ENCODE assay signal across 19 mouse cellular contexts in the genomic region with DNA sequence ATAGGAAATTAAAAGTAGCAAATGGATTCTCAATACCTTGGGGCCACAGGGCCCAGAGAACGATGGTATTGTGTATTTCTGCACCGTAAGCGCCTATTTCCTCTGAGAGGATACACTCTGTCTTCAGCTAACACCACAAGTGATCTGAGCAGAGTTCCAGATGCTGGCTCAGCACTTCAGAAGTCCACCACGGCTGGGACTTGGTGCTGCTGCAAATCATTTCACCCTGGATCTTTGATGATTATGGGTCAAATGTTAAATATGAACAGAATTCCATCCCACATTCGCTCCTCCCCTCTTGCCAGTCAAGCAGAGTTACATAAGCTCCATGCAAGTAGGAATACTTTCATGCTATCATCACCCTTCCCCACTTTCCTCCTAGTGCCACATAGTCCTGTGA.
"Had no signal": no experiment of that assay in that cellular context is flagged by ENCODE, and none has a peak within 500 bp of the region (broad histone marks: within the 10 kb centered on the region; RNA-seq: fewer than 3 reads in every experiment).

No protein-coding gene starts in this region.

- DNase-seq: layer of hippocampus, adult 9-11 months; liver; lung, adult 18-20 months; retina, postnatal 1 day; right cerebral cortex, postnatal 25 days; spleen, adult 18-20 months; thymus, postnatal 36 days had no signal

- H3K27me3 ChIP-seq: intestine, embryonic 15.5 days; limb, embryonic 13.5 days; liver, embryonic 12.5 days; liver, embryonic 15.5 days; midbrain, embryonic 12.5 days; midbrain, embryonic 15.5 days; neural tube, embryonic 12.5 days; neural tube, embryonic 15.5 days; stomach, embryonic 15.5 days had no signal

- ATAC-seq: intestine, embryonic 15.5 days; liver, embryonic 12.5 days; midbrain, embryonic 15.5 days had no signal

- H3K36me3 ChIP-seq: intestine, embryonic 15.5 days; limb, embryonic 10.5 days; limb, embryonic 13.5 days; liver, embryonic 12.5 days; liver, embryonic 15.5 days; midbrain, embryonic 12.5 days; midbrain, embryonic 15.5 days; neural tube, embryonic 12.5 days; neural tube, embryonic 15.5 days; stomach, embryonic 15.5 days had no signal

- H3K4me1 ChIP-seq: intestine, embryonic 15.5 days; liver, embryonic 12.5 days; liver, embryonic 15.5 days; midbrain, embryonic 12.5 days; midbrain, embryonic 15.5 days; neural tube, embryonic 12.5 days; neural tube, embryonic 15.5 days; stomach, embryonic 15.5 days had no signal

- H3K27ac ChIP-seq: intestine, embryonic 15.5 days; layer of hippocampus, adult 2 months; limb, embryonic 10.5 days; limb, embryonic 13.5 days; liver, embryonic 12.5 days; liver, embryonic 15.5 days; macrophage; midbrain, embryonic 12.5 days; midbrain, embryonic 15.5 days; neural tube, embryonic 12.5 days; neural tube, embryonic 15.5 days; stomach, embryonic 15.5 days had no signal

- H3K4me3 ChIP-seq: intestine, embryonic 15.5 days; layer of hippocampus, adult 2 months; limb, embryonic 10.5 days; limb, embryonic 13.5 days; liver, embryonic 12.5 days; liver, embryonic 15.5 days; midbrain, embryonic 12.5 days; midbrain, embryonic 15.5 days; neural tube, embryonic 12.5 days; neural tube, embryonic 15.5 days; stomach, embryonic 15.5 days had no signal

- H3K9me3 ChIP-seq: intestine, embryonic 15.5 days; limb, embryonic 10.5 days; liver, embryonic 12.5 days; liver, embryonic 15.5 days; midbrain, embryonic 15.5 days; neural tube, embryonic 15.5 days; stomach, embryonic 15.5 days had no signal

- H3K4me2 ChIP-seq: intestine, embryonic 15.5 days; limb, embryonic 13.5 days; liver, embryonic 12.5 days; liver, embryonic 15.5 days; midbrain, embryonic 12.5 days; midbrain, embryonic 15.5 days; neural tube, embryonic 12.5 days; neural tube, embryonic 15.5 days; stomach, embryonic 15.5 days had no signal

- H3K9ac ChIP-seq: intestine, embryonic 15.5 days; limb, embryonic 13.5 days; liver, embryonic 12.5 days; liver, embryonic 15.5 days; midbrain, embryonic 12.5 days; midbrain, embryonic 15.5 days; neural tube, embryonic 12.5 days; neural tube, embryonic 15.5 days; stomach, embryonic 15.5 days had no signal
